Mouse (Mus musculus) bone marrow, adult 2 months (tissue): ENCODE data around the gene Cd47.

Source experiments
- CTCF ChIP-seq: fragments of 200-500 bp; IDR thresholded peaks from 2 replicates; pipeline ENCODE4 v1.5.1; 2011; ENCODE audit warnings: low read length, control low read depth; ENCODE audit not compliant: control insufficient read depth, insufficient read depth
- POLR2A ChIP-seq: fragments of 200-500 bp; IDR thresholded peaks from 2 replicates; pipeline ENCODE4 v1.6.1; 2011; ENCODE audit warnings: low read depth, mild to moderate bottlenecking, control low read depth, low read length, borderline replicate concordance; ENCODE audit not compliant: control insufficient read depth

GRCm38 (mm10) chr16:49901395-49901794 is 101.1 kb downstream of the Cd47 start:
- no peak for TF ChIP-seq CTCF
- TF ChIP-seq POLR2A: no peak
